Mouse (Mus musculus): ENCODE data around the gene Gm5565.
"Not testable (repeated sequence)": the region's sequence is repeated elsewhere in the genome, so short reads cannot be mapped to it uniquely, and the experiment has no call there.

Gene Gm5565

GRCm38 (mm10) chr5:146160439-146160838 is at the start of gene Gm5565:
Gm5565 (minus strand) TSS chr5:146160539.
- not testable (repeated sequence) for DNase-seq (ENCODE audit: low read depth, low spot score)

- DNase-seq (ENCODE audit: low read depth, low spot score): no peak
These were observed 45.2 kb upstream of the Gm5565 start for GRCm38 (mm10) chr5:146205537-146205936.

GRCm38 (mm10) chr5:146203921-146204320 is 43.6 kb upstream of the Gm5565 start:
- no peak for DNase-seq (ENCODE audit: low read depth, low spot score)

GRCm38 (mm10) chr5:146200580-146200979 is 40.2 kb upstream of the Gm5565 start:
- no peak for DNase-seq (ENCODE audit: low read depth, low spot score)

GRCm38 (mm10) chr5:146199540-146199939 is 39.2 kb upstream of the Gm5565 start:
- no peak for DNase-seq (ENCODE audit: low read depth, low spot score)

GRCm38 (mm10) chr5:146199073-146199472 is 38.7 kb upstream of the Gm5565 start:
- no peak for DNase-seq (ENCODE audit: low read depth, low spot score)

- DNase-seq (ENCODE audit: low read depth, low spot score): no peak
These were observed 33.0 kb upstream of the Gm5565 start for GRCm38 (mm10) chr5:146193360-146193759.

GRCm38 (mm10) chr5:146190501-146191269 is 30.3 kb upstream of the Gm5565 start:
- DNase-seq (ENCODE audit: low read depth, low spot score): no peak

- DNase-seq (ENCODE audit: low read depth, low spot score): no peak
These were observed 29.8 kb upstream of the Gm5565 start for GRCm38 (mm10) chr5:146190093-146190492.

GRCm38 (mm10) chr5:146188712-146189111 is 28.4 kb upstream of the Gm5565 start:
- no peak for DNase-seq (ENCODE audit: low read depth, low spot score)

GRCm38 (mm10) chr5:146188144-146188543 is 27.8 kb upstream of the Gm5565 start:
- DNase-seq (ENCODE audit: low read depth, low spot score): no peak

GRCm38 (mm10) chr5:146187441-146187840 is 27.1 kb upstream of the Gm5565 start:
- not testable (repeated sequence) for DNase-seq (ENCODE audit: low read depth, low spot score)

GRCm38 (mm10) chr5:146185204-146185603 is 24.9 kb upstream of the Gm5565 start, which contains the start of gene 1700001J03Rik:
1700001J03Rik (minus strand) TSS chr5:146185304.
- not testable (repeated sequence) for DNase-seq (ENCODE audit: low read depth, low spot score)

GRCm38 (mm10) chr5:146172744-146173143 is 12.4 kb upstream of the Gm5565 start:
- not testable (repeated sequence) for DNase-seq (ENCODE audit: low read depth, low spot score)

GRCm38 (mm10) chr5:146170621-146171020 is 10.3 kb upstream of the Gm5565 start, which contains the start of gene Gm6309:
Gm6309 (minus strand) TSS chr5:146170721.
- DNase-seq (ENCODE audit: low read depth, low spot score): not testable (repeated sequence)

- not testable (repeated sequence) for DNase-seq (ENCODE audit: low read depth, low spot score)
These were observed 2.0 kb downstream of the Gm5565 start for GRCm38 (mm10) chr5:146158326-146158725.

- DNase-seq (ENCODE audit: low read depth, low spot score): no peak
These were observed 9.9 kb downstream of the Gm5565 start for GRCm38 (mm10) chr5:146150454-146150853.

GRCm38 (mm10) chr5:146147903-146148302 is 12.4 kb downstream of the Gm5565 start:
- no peak for DNase-seq (ENCODE audit: low read depth, low spot score)
